Mouse (Mus musculus): ENCODE measurements at regions not wholly inside any gene's neighbourhood (a gene's known extent, or its start where the extent isn't known, plus 50 kb on each side); places are given as distances from the start of the nearest gene placed in this dataset.

DNA sequence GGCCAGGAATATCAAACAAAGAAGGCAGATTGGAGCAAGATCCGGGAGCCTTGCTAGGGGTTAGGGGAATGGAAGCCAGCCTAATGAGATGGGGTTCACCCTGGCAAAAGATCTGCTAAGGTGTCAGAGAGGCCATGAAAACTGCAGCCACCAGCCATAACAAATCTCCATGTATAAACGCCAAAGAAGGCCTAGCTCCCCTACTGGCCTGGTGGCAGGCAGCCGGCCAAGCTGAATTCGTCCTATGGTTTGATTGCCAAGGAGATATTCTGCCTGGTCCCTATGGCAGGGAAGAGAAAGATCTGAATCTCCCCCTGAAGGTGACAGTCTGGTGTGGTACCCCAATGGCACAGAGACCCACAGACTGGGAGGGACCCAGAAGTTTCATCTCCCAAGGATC, 104.8 kb upstream of the E030018B13Rik start:
- intact Hi-C loops (cut with DNase I) = loop anchor here (2.0 kb wide), 1 partner anchor 15 kb away; no protein-coding TSS in a partner anchor

DNA sequence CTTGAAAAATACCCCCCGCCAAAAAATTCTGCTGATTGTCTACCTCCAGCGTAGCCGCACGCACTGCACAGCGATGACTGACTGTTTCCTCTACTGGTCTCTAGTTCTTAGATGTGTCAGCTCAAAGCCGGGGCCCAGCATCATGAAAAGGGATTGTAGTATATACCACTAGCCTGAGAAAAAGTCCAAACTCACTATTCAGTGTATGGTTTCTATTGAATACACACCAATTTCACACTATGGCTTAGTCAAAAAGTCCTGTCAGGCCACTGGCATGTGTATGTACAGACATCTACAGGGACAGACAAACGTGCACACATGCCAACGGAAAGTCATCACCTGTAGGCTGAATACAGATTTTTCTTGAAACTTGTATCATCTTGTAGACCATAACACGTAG, 101.1 kb upstream of the E030018B13Rik start:
- DNase-seq (ENCODE audit: low spot score in 2 of 2) = no peak
- intact Hi-C loops (cut with DNase I) = no loop called here

More for the DNA sequence above, 104.8 kb upstream of the E030018B13Rik start:
- DNase-seq (ENCODE audit: low spot score in 2 of 2) = no peak

DNA sequence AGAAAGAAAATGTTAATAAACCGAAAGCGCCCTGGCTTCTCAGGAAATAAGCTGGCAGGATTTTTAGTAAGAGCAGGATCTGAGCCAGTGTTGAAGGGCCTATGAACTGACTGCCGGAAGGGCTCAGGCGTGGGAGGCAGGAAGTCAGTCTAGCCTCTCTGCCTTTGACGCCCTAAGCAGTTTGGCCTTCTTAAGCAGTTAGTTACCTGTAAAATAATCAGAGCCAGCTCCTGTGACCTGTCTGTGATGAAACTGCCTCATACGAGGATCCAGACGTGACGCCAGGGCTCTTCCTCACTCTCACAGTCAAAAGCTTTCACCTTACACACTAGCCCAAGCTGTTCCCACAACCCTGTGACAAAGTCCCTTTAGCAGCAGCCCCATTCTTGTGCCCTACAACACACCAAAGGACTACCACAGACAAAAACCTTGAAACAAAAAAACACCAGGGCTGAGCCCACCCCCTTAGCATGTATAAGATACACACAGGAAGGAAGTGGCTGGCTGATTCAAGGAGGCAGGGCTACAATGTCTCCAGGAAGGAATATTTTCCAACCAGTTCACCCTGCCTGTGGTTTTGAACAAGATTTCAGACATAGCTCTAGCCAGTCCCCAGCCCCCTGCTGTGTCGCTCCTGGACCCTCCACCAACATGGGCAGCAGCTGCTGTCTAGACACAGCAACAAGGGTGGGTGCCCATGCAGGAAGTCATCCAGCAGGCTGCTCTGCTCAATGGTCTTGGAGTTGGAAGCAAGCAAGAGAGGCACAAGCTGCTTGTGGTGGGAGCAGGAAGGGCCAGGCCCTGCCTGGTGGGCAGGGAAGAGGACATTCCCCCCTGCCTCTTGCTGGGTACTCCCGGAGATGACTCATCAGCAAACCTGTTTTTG, 100.4 kb upstream of the E030018B13Rik start:
- intact Hi-C loops (cut with DNase I) = no loop called here
- DNase-seq (ENCODE audit: low spot score in 2 of 2) = no peak

DNA sequence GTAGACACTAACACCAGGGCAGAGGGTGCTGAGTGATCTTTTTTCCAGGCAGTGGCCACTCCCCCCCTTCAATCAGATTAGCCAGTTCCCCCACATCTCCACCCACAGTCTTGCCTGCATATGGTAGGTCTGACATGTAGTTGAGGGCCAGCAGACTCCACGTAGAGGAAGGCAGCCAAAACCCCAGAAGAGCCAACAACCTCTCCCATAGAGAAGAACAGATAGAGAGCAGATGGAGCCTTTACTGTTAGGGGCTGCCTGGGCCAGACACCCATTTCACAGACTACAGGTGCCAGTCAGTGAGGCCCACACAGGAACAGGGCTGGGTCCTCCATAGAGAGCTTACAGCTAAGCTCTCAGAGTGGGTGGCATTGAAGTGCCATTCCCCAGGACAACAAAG, 99.2 kb upstream of the E030018B13Rik start:
- DNase-seq (ENCODE audit: low spot score in 2 of 2) = no peak
- intact Hi-C loops (cut with DNase I) = no loop called here

DNA sequence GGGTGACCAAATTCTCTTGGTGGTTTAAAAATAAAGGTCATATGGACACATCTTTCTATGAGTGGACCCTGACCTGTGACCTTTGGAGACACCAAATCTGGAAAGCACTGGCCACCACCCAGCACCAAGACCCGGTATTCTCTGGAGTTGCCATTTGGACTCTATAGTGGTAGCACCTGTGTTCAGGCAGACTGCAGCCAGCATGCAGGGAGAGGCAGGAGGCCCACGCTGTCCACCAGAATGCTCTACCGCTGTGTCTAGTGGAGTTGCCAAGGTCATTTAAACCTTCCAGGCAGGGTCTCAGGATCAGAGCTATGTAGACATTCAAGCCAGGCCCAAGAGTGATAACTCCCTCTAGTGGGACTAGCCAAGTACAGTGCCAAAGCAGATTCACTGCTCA, 98.6 kb upstream of the E030018B13Rik start:
- intact Hi-C loops (cut with DNase I) = no loop called here

DNA sequence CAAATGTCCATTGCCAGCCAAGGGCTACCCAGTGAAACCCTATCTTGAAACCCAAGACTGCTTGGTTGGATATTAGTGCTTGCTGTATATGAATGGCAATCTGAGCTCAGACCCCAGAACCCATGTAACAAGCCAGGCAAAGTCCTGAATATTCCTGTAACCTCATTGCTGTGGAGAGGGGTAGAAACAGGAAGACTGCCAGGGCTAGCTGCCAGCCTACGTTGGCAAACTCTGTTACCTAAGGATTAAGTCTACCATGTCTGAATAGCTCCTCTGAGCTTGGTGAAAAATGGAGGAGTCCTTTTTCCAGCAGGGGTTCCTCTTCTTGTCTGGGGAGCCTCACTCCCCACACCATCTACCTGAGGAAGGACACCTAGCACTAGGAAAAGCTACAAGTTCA, 96.4 kb upstream of the E030018B13Rik start:
- no peak for DNase-seq (ENCODE audit: low spot score in 2 of 2)
- intact Hi-C loops (cut with DNase I) = loop anchor here (5.0 kb wide), 1 partner anchor 33 kb away; no protein-coding TSS in a partner anchor

More for the DNA sequence above, 98.6 kb upstream of the E030018B13Rik start:
- DNase-seq (ENCODE audit: low spot score in 2 of 2) = no peak

DNA sequence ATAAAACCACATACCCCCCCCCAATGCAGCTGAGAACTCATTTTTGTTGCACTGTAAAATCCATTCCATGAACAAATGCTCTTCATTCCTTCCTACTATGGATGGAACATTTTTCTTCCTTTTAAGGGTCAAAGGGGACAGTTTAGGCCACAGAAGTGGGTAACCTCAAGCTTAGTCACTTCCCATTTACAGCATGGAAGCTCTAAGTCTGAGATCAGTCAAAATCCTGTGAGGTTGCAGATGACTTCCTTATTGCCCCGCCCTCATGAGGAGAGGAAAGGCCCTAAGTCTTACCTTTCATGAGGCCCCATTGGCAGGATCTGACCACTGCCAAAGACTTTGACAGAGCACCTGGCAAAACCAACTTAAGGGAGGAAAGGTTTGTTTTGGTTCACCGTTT, 94.7 kb upstream of the E030018B13Rik start:
- intact Hi-C loops (cut with DNase I) = loop anchor here (5.0 kb wide), 1 partner anchor 35 kb away; no protein-coding TSS in a partner anchor
- no peak for DNase-seq (ENCODE audit: low spot score in 2 of 2)

DNA sequence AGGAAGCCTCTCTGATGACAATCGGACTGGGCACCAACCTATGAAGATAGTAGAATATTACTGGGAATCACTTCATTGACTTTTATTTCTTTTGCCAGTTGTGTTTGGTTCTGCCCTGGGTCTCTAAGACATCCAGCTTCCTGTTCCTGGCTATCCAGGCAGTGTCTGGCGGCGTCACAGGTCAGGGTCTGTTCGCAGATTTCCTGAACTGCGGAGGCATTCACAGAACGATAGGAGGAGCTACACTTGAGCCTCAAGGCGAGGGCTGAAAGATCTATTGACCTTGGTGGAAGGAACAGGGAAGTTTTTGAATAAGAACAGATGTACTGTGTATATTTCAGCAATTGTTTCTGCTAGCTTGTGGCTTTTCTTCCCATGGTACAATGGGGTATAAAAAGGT, 92.6 kb upstream of the E030018B13Rik start:
- intact Hi-C loops (cut with DNase I) = loop anchor here (5.0 kb wide), 1 partner anchor 37 kb away; no protein-coding TSS in a partner anchor
- no peak for DNase-seq (ENCODE audit: low spot score in 2 of 2)

DNA sequence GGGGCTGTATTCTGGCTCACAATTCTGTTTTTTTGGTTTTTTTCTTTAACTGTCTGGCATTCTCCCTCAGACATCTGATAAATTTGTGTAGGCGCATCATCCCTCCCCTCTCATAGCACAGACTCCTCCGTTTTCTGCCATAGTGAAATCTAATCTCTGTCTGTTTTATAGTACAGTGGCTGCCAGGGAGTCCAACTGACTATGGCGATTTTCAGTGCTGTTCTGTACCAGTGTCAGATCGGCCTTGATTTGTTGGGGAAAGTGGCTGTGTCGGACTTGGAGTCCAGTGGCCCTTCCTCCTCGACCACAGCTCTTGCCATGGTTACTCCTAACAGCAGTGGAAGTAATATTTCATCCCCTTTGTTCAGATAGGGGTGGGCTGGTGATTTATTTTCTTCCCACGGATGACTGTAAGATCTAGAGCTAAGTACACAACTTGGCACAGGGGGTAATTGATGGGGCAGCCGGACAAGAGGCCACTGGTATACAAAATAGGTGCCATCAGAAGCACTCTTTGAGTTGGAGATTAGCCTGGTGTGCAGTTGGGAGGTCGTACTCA, 87.2 kb upstream of the E030018B13Rik start:
- intact Hi-C loops (cut with DNase I) = no loop called here
- DNase-seq (ENCODE audit: low spot score in 2 of 2) = no peak

DNA sequence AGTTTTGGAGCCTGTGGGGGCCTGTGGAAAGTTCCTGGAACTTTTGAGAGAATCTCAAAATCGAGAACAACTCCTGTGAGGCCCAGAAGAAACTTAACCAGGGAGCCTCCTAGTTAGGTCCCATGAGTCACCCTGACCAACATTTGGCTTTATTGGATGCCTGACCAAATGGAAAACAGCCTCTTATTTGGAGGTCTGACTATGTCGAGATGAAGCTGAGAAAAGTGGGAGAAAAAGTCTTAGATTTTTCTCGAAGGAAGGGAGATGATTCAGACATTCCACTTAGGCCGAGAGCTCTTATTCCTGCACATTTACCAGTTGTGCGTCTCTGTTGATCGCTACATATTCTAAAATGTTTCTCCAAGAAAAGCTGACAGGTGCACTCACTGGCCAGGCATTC, 83.0 kb upstream of the E030018B13Rik start:
- DNase-seq (ENCODE audit: low spot score in 2 of 2) = no peak
- intact Hi-C loops (cut with DNase I) = no loop called here

DNA sequence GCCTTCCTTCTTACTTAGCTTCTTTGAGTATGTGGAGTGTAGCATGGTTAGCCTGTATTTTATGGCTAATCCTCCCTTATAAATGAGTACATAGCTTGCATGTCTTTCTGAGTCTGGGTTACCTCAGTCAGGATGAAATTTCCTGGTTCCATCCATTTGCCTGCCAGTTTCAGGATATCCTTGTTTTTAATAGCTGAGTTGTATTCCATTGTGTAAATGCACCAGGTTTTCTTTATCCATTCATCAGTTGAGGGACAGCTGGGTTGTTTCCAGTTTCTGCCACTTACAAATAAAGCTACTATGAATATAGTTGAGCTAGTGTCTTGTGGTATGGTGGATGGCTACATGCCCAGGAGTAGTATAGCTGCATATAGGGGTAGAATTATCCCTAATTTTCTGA, 80.7 kb upstream of the E030018B13Rik start:
- no peak for DNase-seq (ENCODE audit: low spot score in 2 of 2)
- intact Hi-C loops (cut with DNase I) = no loop called here
